Mouse (Mus musculus) NIH3T3 (cell line): ENCODE measurements around the gene Parp3.

Experiments used
- DNase-seq: peaks from one replicate; pipeline ENCODE4 v3.0.0-alpha.2; 2012; ENCODE audit warnings: low read depth

The Parp3 gene

GRCm38 (mm10) chr9:106475046-106475445, 1.7 kb downstream of the Parp3 start:
- peak; percentile 38 for DNase-seq

DNA sequence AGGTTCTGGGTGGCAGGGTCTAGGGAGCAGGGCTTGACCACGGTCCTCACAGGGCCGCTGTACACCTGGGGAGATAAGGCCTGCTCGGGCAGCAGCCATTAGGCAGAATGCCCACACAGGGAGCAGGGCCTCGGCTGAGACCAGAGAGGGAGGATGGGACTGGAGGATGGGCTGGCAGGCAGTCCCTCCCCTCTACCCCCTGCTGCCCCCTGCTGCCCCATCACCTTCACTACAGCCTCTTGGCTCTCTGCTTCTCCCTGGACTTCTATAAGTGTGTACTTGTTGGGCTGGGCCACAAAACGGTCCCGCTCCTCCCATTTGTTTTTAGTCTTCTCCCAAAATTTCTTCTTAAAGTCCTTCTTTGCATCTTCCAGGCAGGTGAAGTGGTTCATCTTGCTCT, 2.3 kb downstream of the Parp3 start:
- peak; percentile 90 for DNase-seq

DNA sequence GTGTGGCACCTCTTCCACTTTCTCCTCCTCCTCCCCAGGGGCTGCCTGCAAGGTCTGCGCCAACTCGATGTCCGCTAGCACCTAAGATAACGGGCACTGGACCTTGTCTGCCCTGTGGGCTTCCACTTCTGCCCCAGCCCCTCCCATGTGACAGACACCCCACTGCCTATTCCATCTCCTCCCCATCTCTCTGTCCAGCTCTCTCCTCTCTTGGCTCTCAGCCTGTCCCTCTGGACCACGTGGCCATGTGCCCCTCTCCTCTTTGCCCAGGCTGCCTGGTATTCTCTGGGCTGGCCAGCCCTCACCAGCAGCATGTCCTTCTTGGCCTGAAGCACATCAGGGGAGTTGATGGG, 3.0 kb downstream of the Parp3 start:
- DNase-seq = no peak

GRCm38 (mm10) chr9:106473081-106473752, 3.5 kb downstream of the Parp3 start:
- DNase-seq = no peak

DNA sequence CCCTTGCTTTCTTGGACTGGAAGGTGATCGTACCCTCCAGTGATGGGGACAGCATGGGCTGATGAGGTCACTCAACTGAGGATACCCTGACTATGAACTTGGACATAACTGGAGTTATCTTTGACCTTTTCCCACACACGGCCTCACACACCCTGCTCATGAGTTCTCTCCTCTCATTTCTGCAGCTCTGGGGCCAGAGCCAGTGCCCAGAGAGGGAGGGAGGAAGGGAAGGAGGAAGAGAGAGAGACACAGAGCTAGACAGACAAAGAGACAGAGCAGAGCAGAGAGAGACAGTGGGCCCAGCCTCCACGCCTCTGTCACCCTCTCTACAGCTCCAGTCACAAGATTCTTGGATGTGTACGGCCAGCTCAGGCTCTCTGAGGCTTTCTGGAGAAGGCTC, 4.4 kb downstream of the Parp3 start:
- no peak for DNase-seq

DNA sequence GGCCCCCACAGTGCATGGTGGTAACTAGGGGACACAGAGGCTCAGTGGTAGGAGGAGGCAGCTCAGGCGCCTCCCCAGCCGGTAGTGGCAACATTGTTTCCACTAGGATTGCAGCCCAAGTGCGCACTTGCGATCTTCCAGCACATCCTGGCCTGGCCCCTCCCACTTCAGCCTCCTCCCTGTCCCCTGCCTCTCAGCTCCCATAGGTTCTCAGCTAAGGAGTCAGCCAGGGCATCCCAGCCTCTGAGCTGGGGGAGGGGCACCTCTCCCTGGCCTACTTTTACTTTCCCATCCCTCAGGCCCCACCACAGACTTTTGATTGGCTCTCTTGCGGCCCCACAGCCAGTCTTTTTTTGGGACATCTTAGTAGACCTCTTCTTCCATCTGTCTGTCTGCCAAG, 4.9 kb downstream of the Parp3 start:
- peak; percentile 50 for DNase-seq

GRCm38 (mm10) chr9:106470991-106471750, 5.6 kb downstream of the Parp3 start:
- DNase-seq = no peak

DNA sequence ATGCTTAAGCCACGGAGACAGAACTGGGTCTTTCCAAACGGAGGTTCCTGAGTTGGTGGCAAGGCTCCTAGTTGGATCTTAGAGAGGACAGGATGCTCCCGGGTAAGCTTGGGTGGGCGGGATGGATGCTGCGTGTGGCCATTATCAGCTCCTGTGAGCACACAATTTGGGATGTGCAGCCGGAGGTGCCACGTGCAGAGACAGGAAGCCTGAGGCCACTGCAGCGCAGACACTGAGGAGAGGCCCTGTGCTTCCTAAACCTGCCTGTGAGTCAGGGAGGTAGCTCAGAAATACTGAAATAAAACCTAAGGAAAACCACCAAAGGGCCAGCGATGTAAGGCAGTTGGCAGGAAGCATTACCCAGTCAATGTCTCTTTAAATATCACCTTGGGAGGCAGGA, 7.0 kb downstream of the Parp3 start:
- DNase-seq = no peak

DNA sequence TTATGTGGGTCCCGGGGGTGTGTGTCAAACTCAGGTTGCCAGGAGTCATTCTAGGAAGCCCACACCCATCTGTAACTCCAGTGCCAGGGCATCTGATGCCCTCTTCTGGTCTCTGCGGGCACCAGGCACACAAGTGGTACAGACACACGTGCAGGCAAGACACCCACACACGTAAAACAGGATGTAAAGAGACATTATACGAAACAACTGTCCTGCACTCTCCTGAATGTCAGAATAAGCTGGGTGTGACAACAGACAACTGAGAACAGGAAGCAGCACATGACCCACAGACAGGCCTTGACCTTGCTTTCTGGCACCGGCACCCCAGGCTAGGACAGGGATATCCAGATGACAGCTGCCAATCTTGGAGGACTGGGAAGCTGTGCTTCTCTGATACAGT, 7.4 kb downstream of the Parp3 start:
- DNase-seq = peak; percentile 25

DNA sequence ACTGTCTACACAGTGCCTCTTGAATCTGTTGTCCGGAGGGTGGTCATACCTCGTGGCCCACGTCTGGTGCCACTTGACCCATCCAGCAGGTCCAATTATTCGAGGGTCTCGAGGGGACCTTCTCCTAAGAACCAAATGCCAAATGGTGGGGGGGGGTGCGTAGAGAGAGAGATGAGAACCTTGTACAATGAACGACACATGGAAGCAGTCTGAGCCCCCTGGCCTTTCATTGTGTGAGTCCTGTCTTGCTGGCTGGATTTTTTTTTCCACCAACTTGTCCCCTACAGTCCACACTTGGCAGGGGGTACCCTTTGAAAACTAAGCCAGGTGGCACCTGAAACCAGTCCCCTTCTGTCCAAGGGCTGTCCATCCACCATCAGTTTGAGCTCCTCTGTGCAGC, 9.0 kb downstream of the Parp3 start:
- no peak for DNase-seq

- DNase-seq = no peak
These were observed 10.0 kb downstream of the Parp3 start for GRCm38 (mm10) chr9:106466721-106467120.

DNA sequence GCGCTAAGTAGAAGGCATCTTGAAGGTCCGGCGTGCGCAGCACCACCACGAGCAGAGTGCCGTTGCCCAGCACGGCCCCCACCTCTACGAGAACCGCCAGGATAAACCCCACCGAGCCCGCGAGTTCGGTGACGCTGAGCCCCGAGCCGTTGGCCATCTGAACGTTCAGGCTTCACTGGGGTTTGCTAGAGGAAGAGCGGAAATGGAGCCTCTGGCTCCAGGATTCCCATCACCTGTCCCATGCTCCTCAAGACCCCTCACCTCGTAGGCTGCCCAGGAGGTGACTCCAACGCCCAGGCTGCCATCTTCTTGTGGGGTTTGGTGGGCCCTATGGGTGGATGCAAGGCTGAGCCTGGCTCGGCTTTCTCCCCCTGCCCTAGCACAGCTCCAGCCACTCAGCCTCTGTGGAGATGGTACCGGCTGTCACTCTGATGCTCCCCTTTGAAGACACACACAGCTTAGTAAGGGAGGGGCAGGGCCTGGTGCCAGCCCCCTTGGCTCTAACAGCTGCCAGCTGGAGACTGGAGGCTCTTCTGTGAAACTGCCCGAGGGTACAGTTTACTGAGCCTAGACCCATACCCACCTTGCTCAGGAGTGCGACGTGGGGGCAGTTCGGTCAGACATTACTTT, 11.1 kb downstream of the Parp3 start, which contains the start of gene Gpr62:
TSS of gene Gpr62 (minus strand) at position 368 of the 630 bp plus-strand sequence.
- no peak for DNase-seq

- DNase-seq = no peak
These were observed 11.8 kb downstream of the Parp3 start for GRCm38 (mm10) chr9:106464751-106465541.

- DNase-seq = no peak
These were observed 13.4 kb downstream of the Parp3 start for GRCm38 (mm10) chr9:106463122-106464063.

DNA sequence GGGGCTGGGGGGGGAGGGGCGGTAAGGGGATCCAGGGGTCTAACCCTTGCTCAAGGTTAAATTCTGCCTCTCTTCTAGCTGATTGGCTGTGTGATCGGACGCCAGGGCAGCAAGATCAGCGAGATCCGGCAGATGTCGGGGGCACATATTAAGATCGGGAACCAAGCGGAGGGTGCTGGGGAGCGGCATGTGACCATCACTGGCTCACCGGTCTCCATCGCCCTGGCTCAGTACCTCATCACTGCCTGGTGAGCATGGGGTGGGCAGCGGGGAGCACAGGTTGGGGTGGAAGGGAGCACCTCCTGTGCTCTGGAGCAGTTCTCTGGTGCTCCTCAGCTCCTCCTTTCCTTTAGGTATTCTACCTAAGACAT, 14.3 kb downstream of the Parp3 start:
- no peak for DNase-seq

DNA sequence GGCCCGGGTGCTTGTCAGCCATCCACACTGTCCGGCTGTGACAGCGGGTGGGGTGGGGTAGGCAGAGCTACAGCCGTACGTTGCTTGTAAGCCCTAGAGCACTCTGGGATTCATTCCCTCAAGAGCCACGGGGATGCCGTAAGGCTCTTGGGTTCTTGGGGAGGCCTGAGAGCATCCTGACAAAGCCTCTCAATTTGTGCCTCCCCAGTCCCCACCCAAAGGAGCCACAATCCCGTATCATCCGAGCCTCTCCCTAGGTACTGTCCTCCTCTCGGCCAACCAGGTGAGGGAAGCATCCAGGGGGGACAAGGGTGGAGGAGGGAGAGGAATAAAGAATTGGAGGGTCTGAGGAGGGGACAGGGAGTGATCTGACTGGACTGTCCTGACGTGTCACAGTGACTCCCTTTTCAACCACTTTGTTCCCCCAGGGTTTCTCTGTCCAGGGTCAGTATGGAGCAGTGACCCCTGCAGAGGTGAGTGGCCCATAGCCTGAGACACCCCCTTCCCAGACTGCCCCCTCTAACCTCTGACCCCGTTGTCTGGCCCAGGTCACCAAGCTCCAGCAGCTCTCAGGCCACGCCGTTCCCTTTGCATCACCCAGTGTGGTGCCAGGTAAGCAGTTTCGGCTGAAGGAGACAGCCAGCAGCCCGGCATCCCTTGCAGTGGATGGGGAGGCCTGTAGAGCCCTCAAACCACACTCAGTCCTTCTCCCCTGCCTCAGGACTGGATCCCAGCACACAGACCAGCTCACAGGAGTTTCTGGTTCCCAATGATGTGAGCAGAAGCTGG, 14.9 kb downstream of the Parp3 start:
- no peak for DNase-seq

DNA sequence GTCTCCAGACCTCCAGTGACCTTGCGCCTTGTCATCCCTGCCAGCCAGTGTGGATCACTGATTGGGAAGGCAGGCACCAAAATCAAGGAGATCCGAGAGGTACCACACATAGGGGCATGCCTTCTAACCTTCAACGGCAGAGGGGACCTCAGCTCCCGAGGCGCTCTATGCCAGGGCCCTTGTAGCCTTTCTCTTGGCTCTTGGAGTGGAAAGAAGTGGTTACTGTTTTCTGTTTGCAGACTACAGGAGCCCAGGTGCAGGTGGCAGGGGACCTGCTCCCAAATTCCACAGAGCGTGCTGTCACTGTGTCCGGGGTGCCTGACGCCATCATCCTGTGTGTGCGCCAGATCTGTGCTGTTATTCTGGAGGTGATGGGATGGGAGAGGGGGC, 15.7 kb downstream of the Parp3 start:
- no peak for DNase-seq

- DNase-seq = no peak
These were observed 16.2 kb downstream of the Parp3 start for GRCm38 (mm10) chr9:106460401-106461025.

DNA sequence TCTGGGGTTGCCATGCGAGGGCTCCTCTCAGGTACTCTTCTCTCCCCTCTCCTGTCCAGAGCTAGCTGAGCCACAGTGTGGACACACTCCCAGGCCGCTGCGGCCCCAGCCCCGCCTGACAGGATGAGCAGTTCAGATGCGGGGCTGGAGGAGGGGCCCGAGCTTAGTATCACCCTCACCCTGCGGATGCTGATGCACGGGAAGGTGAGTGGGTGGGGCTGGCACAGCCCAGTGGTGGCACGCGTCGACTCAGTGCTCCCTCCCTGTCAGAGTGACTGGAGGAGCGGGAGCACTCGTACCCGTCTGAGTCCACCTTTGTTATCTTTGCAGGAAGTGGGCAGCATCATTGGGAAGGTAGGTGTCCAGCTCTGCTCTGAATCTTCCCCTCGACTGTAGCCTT, 16.8 kb downstream of the Parp3 start:
- DNase-seq = no peak

DNA sequence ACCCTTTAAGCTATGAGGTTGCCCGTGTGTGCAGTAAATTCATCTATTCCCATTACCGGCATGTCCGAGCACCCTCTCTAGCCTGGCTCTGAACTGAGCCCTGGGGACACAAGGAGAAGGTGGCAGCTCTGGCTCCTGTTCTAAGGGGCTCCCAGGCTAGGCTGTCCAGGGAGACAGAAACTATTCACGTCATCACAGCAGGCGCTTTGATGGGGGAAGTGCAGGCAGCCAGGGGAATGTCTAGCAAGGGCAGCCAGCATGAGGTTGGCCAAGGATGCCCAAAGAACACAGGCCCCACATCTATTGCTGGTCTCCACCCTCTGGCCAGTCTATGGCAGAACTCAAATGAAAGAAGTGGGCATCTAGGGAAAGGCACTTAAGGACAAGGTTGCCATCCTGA, 18.8 kb downstream of the Parp3 start:
- DNase-seq = no peak
